18 mouse cellular contexts compared by ENCODE assay signal in the genomic region with DNA sequence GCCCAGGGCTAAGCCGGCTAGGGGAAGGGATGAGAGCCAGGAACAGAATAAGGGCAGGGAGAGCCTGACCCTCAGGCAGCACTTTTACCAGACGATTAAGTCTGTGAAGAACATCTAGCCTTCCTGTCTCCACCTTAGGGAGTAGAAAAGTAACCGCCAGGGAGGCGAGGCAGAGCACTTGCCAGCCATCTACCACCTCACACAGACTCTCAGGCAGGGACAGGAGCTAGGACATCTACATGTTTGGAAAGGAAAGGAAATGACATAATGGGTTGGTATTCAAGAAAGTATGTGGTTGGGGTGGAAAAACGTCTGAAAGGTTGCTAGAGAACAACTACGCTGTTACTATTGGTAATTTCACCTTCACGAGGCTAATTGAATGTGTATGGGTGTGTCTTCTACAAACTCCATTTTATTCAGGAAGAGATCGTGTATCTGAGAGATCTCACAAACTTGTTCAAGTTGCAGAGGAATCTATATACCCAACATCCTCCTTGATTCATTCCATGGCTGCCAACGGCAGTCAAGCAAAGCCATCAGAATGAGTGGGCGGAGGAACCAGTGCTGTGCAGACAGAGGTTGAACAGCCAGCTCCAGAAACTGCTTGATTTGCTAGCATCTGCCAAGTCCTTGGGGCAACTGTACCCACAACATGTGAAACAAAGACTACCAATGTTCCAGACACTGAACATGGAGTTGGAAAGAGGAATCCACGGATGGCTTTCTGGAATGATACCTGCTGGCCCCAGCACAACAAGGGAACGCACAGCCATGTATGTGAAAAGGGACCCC. TPM values are rescaled to one million over a fixed set of nuclear protein-coding genes. Genes with fewer than 3 reads are reported as not detected.
DNase-seq lines count a peak whose midpoint lies in the region; ATAC-seq and TF ChIP-seq lines count a peak whose summit lies in the region.
"Had no signal": no experiment of that assay in that cellular context is flagged by ENCODE, and none has a peak within 500 bp of the region (broad histone marks: within the 10 kb centered on the region; RNA-seq: fewer than 3 reads in every experiment).

No protein-coding gene starts in this region.

- H3K27ac ChIP-seq in heart, embryonic 12.5 days (ENCODE audit: poor library complexity, severe bottlenecking), result no peak overlapping the region
- peak overlapping the region; percentile 82 for H3K27ac ChIP-seq in lung, postnatal 0 days (ENCODE audit: low read length)
- no peak overlapping the region for H3K27ac ChIP-seq in midbrain, postnatal 0 days (ENCODE audit: low read depth, low read length)
- H3K27ac ChIP-seq: hindbrain, embryonic 12.5 days; midbrain, embryonic 13.5 days; neural tube, embryonic 13.5 days had no signal

- no peak for TF ChIP-seq EP300 in lung, postnatal 0 days (IDR thresholded peaks at IDR 0.05)

- no peaks in the 10 kb centered on the region for H3K36me3 ChIP-seq in heart, embryonic 12.5 days
- no peaks in the 10 kb centered on the region for H3K36me3 ChIP-seq in lung, postnatal 0 days (ENCODE audit: insufficient read depth, low read length)
- no peaks in the 10 kb centered on the region for H3K36me3 ChIP-seq in midbrain, postnatal 0 days (ENCODE audit: insufficient read depth, low read length)
- H3K36me3 ChIP-seq: hindbrain, embryonic 12.5 days; midbrain, embryonic 13.5 days; neural tube, embryonic 13.5 days had no signal

- ATAC-seq in heart, embryonic 12.5 days (ENCODE audit: insufficient number of reproducible peaks, low FRiP score), result no peak
- no peak for ATAC-seq in lung, postnatal 0 days
- ATAC-seq in granulocyte monocyte progenitor cell, adult 5-6 weeks (replicated peaks; ENCODE audit: poor library complexity, severe bottlenecking), result peak; percentile 31
- no peak for ATAC-seq in midbrain, postnatal 0 days (ENCODE audit: low FRiP score)
- ATAC-seq: midbrain, embryonic 13.5 days; Patski had no signal

- H3K4me3 ChIP-seq in heart, embryonic 12.5 days, result no peak overlapping the region
- H3K4me3 ChIP-seq in lung, postnatal 0 days (ENCODE audit: low read depth, low read length), result no peak overlapping the region
- no peak overlapping the region for H3K4me3 ChIP-seq in midbrain, postnatal 0 days (ENCODE audit: low read depth, low read length)
- H3K4me3 ChIP-seq: hindbrain, embryonic 12.5 days; midbrain, embryonic 13.5 days; neural tube, embryonic 13.5 days had no signal

- WGBS in heart, embryonic 12.5 days, result 65% methylated on average over 12 of the region's 12 CpGs
- 57% methylated on average over 12 of the region's 12 CpGs for WGBS in lung, postnatal 0 days
- WGBS in midbrain, postnatal 0 days, result 77% methylated on average over 12 of the region's 12 CpGs

- no peak for DNase-seq in heart, postnatal 10 days
- DNase-seq in lung, postnatal 0 days (ENCODE audit: low spot score), result no peak
- no peak for DNase-seq in lung, postnatal 36 days
- no peak for DNase-seq in right cerebral cortex, postnatal 25 days
- no peak for DNase-seq in midbrain, postnatal 0 days (ENCODE audit: low spot score)
- DNase-seq in adrenal gland, postnatal 10 days, result no peak
- DNase-seq: cerebellum, adult 18-20 months; kidney, adult 11 months; layer of hippocampus, adult 9-11 months; left cerebral cortex, postnatal 4 days; lung, embryonic 14.5 days; right cerebral cortex, adult 18-20 months had no signal

- no peak overlapping the region for H3K9ac ChIP-seq in heart, embryonic 12.5 days
- no peak overlapping the region for H3K9ac ChIP-seq in lung, postnatal 0 days (replicated peaks; ENCODE audit: low read depth)
- H3K9ac ChIP-seq in midbrain, postnatal 0 days (replicated peaks; ENCODE audit: low read length, poor library complexity, severe bottlenecking), result no peak overlapping the region
- H3K9ac ChIP-seq: hindbrain, embryonic 12.5 days; lung, embryonic 14.5 days; midbrain, embryonic 13.5 days; neural tube, embryonic 13.5 days had no signal

- peak overlapping the region; percentile 37 for H3K4me2 ChIP-seq in heart, embryonic 12.5 days
- H3K4me2 ChIP-seq in lung, postnatal 0 days (replicated peaks; ENCODE audit: low read depth, low read length), result peak overlapping the region; percentile 28; the same call in 1 of the 2 replicates
- no peak overlapping the region for H3K4me2 ChIP-seq in midbrain, postnatal 0 days (ENCODE audit: low read depth, low read length, poor library complexity, severe bottlenecking)
- H3K4me2 ChIP-seq: hindbrain, embryonic 12.5 days; lung, embryonic 14.5 days; midbrain, embryonic 13.5 days; neural tube, embryonic 13.5 days had no signal

- H3K4me1 ChIP-seq in heart, embryonic 12.5 days (replicated peaks), result peaks cover 14% of the 10 kb centered on the region
- H3K4me1 ChIP-seq in lung, postnatal 0 days (ENCODE audit: insufficient read depth, low read depth, low read length), result peaks cover 11% of the 10 kb centered on the region; the same call in 1 of the 2 replicates
- no peaks in the 10 kb centered on the region for H3K4me1 ChIP-seq in midbrain, postnatal 0 days (ENCODE audit: insufficient read depth, low read length)
- H3K4me1 ChIP-seq: hindbrain, embryonic 12.5 days; midbrain, embryonic 13.5 days; neural tube, embryonic 13.5 days had no signal

- no peaks in the 10 kb centered on the region for H3K27me3 ChIP-seq in heart, embryonic 12.5 days (replicated peaks)
- H3K27me3 ChIP-seq in lung, postnatal 0 days (replicated peaks; ENCODE audit: insufficient read depth, low read length), result no peaks in the 10 kb centered on the region
- no peaks in the 10 kb centered on the region for H3K27me3 ChIP-seq in midbrain, postnatal 0 days (ENCODE audit: insufficient read depth, low read length)
- H3K27me3 ChIP-seq: hindbrain, embryonic 12.5 days; neural tube, embryonic 13.5 days; Patski had no signal

- no peak for TF ChIP-seq CTCF in lung, postnatal 0 days (IDR thresholded peaks at IDR 0.05)
- TF ChIP-seq CTCF in midbrain, postnatal 0 days (IDR thresholded peaks at IDR 0.05), result no peak

- H3K9me3 ChIP-seq in heart, embryonic 12.5 days (replicated peaks), result no peaks in the 10 kb centered on the region
- no peaks in the 10 kb centered on the region for H3K9me3 ChIP-seq in lung, postnatal 0 days (ENCODE audit: low read length)
- no peaks in the 10 kb centered on the region for H3K9me3 ChIP-seq in midbrain, postnatal 0 days (ENCODE audit: low read length)
- H3K9me3 ChIP-seq: hindbrain, embryonic 12.5 days; midbrain, embryonic 13.5 days; neural tube, embryonic 13.5 days had no signal

- intact Hi-C loops in heart, postnatal 10 days (cut with DNase I), result no loop called here

RNA-seq across cellular contexts. Expression of a gene that starts 32.2 kb away (rescaled TPM):
- polyA plus RNA-seq in heart, embryonic 12.5 days (2016; fragmentation: Nextera tagmentation; extraction: Ambion mirVana), result 0.91 and 1.2 TPM in 2 replicates
- 1 to 10 TPM; 3.0 to 4.2 TPM for total RNA-seq in heart, postnatal 10 days (2021)
- polyA plus RNA-seq in lung, postnatal 0 days (2015; fragmentation: Nextera tagmentation; extraction: Ambion mirVana), result 232 and 257 TPM in 2 replicates
- total RNA-seq in granulocyte monocyte progenitor cell, adult 5-6 weeks (2014; fragmentation: Nextera tagmentation), result 21.7 and 34.6 TPM in 2 replicates
- total RNA-seq in granulocyte monocyte progenitor cell, adult 5-6 weeks (2017), result 24.8 and 33.2 TPM in 2 replicates
- total RNA-seq in midbrain, postnatal 0 days (2014; rRNA removed), result 0.44 and 1.3 TPM in 2 replicates
- polyA plus RNA-seq in midbrain, postnatal 0 days (2015; fragmentation: Nextera tagmentation; extraction: Ambion mirVana), result 0.39 and 0.82 TPM in 2 replicates
- 1 to 10 TPM; 5.0 to 6.5 TPM for total RNA-seq in adrenal gland, postnatal 10 days (2021)

RNA-seq across cellular contexts. Expression of a gene that starts 32.3 kb away (rescaled TPM):
- polyA plus RNA-seq in heart, embryonic 12.5 days (2016; fragmentation: Nextera tagmentation; extraction: Ambion mirVana), result 11.2 and 12.8 TPM in 2 replicates
- total RNA-seq in heart, postnatal 10 days (2021), result 10 to 100 TPM; 33.1 to 36.8 TPM
- 9.9 and 10.2 TPM in 2 replicates for polyA plus RNA-seq in lung, postnatal 0 days (2015; fragmentation: Nextera tagmentation; extraction: Ambion mirVana)
- 80.5 and 85.2 TPM in 2 replicates for total RNA-seq in granulocyte monocyte progenitor cell, adult 5-6 weeks (2014; fragmentation: Nextera tagmentation)
- total RNA-seq in granulocyte monocyte progenitor cell, adult 5-6 weeks (2017), result 53.4 and 62.9 TPM in 2 replicates
- total RNA-seq in midbrain, postnatal 0 days (2014; rRNA removed), result 54.0 and 56.0 TPM in 2 replicates
- 21.9 and 24.0 TPM in 2 replicates for polyA plus RNA-seq in midbrain, postnatal 0 days (2015; fragmentation: Nextera tagmentation; extraction: Ambion mirVana)
- 10 to 100 TPM; 20.0 to 33.8 TPM for total RNA-seq in adrenal gland, postnatal 10 days (2021)
